Mouse (Mus musculus): ENCODE data around the gene Tdrd6.

- TF ChIP-seq POU5F1 (IDR thresholded peaks at IDR 0.05; ENCODE audit: borderline replicate concordance, low read length), result no peak
- no peak for TF ChIP-seq CTCF (conservative IDR thresholded peaks at IDR 0.05; ENCODE audit: low read length)
These were observed 37.3 kb upstream of the Tdrd6 start, which contains the start of gene Cyp39a1 for GRCm38 (mm10) chr17:43667290-43667843.
